Mouse (Mus musculus) liver, embryonic 14.5 days (tissue): Measurements from ENCODE around the gene Fmo6. TPM values are rescaled to one million over a fixed set of nuclear protein-coding genes. Genes with fewer than 3 reads are reported as not detected.

Experiments used
- ATAC-seq: fragments of 200-750 bp; cut with Nextera tagmentation; 2 replicates; pipeline ENCODE4 v1.8.0; 2017; ENCODE audit warnings: moderate number of reproducible peaks, mild to moderate bottlenecking, moderate library complexity; ENCODE audit not compliant: insufficient read depth
- DNase-seq, 3 experiments: peaks; one replicate each; pipeline ENCODE4 v3.0.0-alpha.2; 2012 to 2013; ENCODE audit warnings: low read depth in 3 of 3, low spot score in 3 of 3
- H3K27ac ChIP-seq: fragments of 300-500 bp; sonication (generic); 2 replicates; pipeline ENCODE4 v1.5.1; 2014; ENCODE audit warnings: moderate library complexity, mild to moderate bottlenecking, control low read depth, inconsistent platforms
- H3K27me3 ChIP-seq: fragments of 300-500 bp; sonication (generic); 2 replicates; pipeline ENCODE4 v1.6.1; 2014; ENCODE audit warnings: mild to moderate bottlenecking, low read length, moderate library complexity; ENCODE audit not compliant: control insufficient read depth, insufficient read depth
- H3K36me3 ChIP-seq: fragments of 300-500 bp; sonication (generic); replicated peaks from 2 replicates; pipeline ENCODE4 v1.6.1; 2014; ENCODE audit warnings: low read depth; ENCODE audit not compliant: control insufficient read depth, insufficient read depth
- H3K4me1 ChIP-seq, 2 experiments: fragments of 200-500 bp in 1 of 2; fragments of 300-500 bp in 1 of 2; sonication (generic) in 1 of 2; replicated peaks; 2 replicates each; pipeline ENCODE4 v1.6.1; 2012 to 2014; ENCODE audit warnings: antibody characterized with exemption in 1 of 2, inconsistent platforms in 1 of 2, low read length in 1 of 2; ENCODE audit not compliant: control insufficient read depth in 2 of 2, insufficient read depth in 2 of 2
- H3K4me2 ChIP-seq: fragments of 300-500 bp; sonication (generic); 2 replicates; pipeline ENCODE4 v1.6.1; 2014; ENCODE audit warnings: low read depth, mild to moderate bottlenecking, control low read depth, moderate library complexity
- H3K4me3 ChIP-seq, 2 experiments: fragments of 200-500 bp in 1 of 2; fragments of 300-500 bp in 1 of 2; sonication (generic) in 1 of 2; 2 replicates each; pipeline ENCODE4 v1.5.1; 2012 to 2014; ENCODE audit warnings: low read depth in 2 of 2, low read length in 2 of 2, mild to moderate bottlenecking in 2 of 2, control low read depth in 1 of 2, inconsistent platforms in 1 of 2, moderate library complexity in 1 of 2; ENCODE audit not compliant: insufficient read depth in 1 of 2
- H3K9ac ChIP-seq: fragments of 300-500 bp; sonication (generic); replicated peaks from 2 replicates; pipeline ENCODE4 v1.6.1; 2014; ENCODE audit warnings: mild to moderate bottlenecking, control low read depth, moderate library complexity
- H3K9me3 ChIP-seq: fragments of 300-500 bp; sonication (generic); 2 replicates; pipeline ENCODE4 v1.6.1; 2016; ENCODE audit warnings: low read length, mixed read lengths; ENCODE audit not compliant: control insufficient read depth
- CTCF ChIP-seq: IDR thresholded peaks from 2 replicates; pipeline ENCODE4 v1.5.1; 2016; ENCODE audit warnings: antibody characterized with exemption, low read depth, control low read depth
- EP300 ChIP-seq: IDR thresholded peaks from 2 replicates; pipeline ENCODE4 v1.6.1; 2016; ENCODE audit warnings: antibody characterized with exemption, low read depth
- WGBS: fragments of 180-500 bp; shearing (Covaris S2); extraction: QIAGEN DNeasy Blood & Tissue Kit; methylation state at CpG from one replicate; pipeline ENCODE4 v1.1.7; 2014; ENCODE audit not compliant: insufficient replicate concordance; 5-methylcytosine and 5-hydroxymethylcytosine counted together
- polyA plus RNA-seq, 2 experiments: library from polyadenylated mRNA; depleted of rRNA in 1 of 2; stranded (reverse) in 1 of 2; unstranded in 1 of 2; fragments of >200 nt; fragmentation: Nextera tagmentation in 1 of 2; extraction: Ambion mirVana in 1 of 2; gene quantifications; 2 replicates each; pipeline versions ENCODE4 v1.2.1 to v1.2.3; 2012 to 2014

Gene Fmo6
- not detected in 2 replicates for polyA plus RNA-seq (2012; rRNA removed)
- not detected in 2 replicates for polyA plus RNA-seq (2014; fragmentation: Nextera tagmentation; extraction: Ambion mirVana)

- ATAC-seq, result no peak
- no peaks in the 10 kb centered on the region for H3K9me3 ChIP-seq
- no peaks in the 10 kb centered on the region for H3K4me1 ChIP-seq
- H3K9ac ChIP-seq, result no peak within 1 kb of the TSS
- H3K27ac ChIP-seq, result no peak within 1 kb of the TSS
- H3K4me2 ChIP-seq, result no peak within 1 kb of the TSS
- no peaks in the 10 kb centered on the region for H3K36me3 ChIP-seq
- no peak within 1 kb of the TSS for H3K4me3 ChIP-seq
- H3K27me3 ChIP-seq, result no peaks in the 10 kb centered on the region
- 56% methylated on average over 6 of the region's 6 CpGs for WGBS
- no peak for TF ChIP-seq EP300
- no peak for TF ChIP-seq CTCF
- no peak for DNase-seq
These were observed at the start of gene Fmo6 for GRCm38 (mm10) chr1:162937415-162937814. Gene Fmo6, minus strand, starts transcription at chr1:162937515.

DNA sequence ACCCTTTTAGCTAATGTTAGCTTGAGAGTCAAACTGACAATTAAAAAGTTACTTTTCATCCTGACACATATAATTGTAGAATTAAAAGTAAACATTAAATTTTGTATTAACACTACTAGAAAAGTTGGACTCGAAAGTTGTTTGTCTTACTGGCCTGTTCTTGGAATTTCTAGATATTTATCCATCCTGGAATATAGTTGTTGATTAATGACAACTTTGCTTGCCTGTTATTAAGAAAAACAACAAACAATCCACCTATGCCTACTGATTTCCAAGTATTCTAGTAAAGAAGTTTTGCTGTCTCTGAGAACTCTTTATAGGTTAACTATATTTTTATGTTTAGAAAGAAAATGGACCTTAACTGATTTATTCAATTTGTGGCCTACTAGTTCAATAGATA is 49.5 kb upstream of the Fmo6 start:
- Histone ChIP-seq H3K4me3 (no peak overlapping the region), H3K36me3 (no peaks in the 10 kb centered on the region), H3K9ac (no peak overlapping the region), H3K4me2 (no peak overlapping the region), H3K27ac (no peak overlapping the region), H3K4me1 (no peaks in the 10 kb centered on the region), H3K9me3 (no peaks in the 10 kb centered on the region), H3K27me3 (no peaks in the 10 kb centered on the region)
- TF ChIP-seq CTCF, result no peak
- ATAC-seq (no peak), DNase-seq (no peak)
- 50% methylated on average over 1 of the region's 1 CpGs for WGBS

DNA sequence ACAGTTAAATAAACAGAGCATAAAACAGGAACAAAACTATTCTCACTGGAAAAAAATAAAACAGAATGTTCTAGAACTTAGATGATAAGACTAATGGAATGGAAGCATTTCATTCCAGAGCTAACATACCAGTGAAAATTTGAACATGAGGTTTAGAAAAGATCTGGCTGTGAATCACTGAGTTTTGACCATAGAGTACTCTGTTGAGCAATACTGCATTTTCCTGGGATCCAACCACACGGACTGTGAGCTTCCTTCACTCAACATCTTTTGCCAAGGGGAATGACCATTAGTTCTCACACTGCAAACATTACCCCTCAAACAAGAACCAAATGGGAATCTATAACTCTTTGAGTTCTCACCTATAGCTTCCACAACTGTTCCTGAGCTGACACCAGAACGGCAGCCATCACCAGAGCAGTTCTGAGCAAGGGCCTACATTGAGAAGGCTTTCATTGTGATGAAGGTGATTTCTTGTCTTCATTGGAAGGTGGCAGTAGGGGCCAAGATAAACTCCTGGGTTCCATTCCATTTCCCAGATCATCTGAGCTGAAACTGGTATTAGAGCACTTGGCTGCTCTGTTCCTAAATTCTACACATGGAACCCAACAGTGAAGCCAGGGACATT is 48.9 kb upstream of the Fmo6 start:
- Histone ChIP-seq H3K4me1 (no peaks in the 10 kb centered on the region), H3K4me2 (no peak overlapping the region), H3K9me3 (no peaks in the 10 kb centered on the region), H3K4me3 (no peak overlapping the region), H3K36me3 (no peaks in the 10 kb centered on the region), H3K9ac (no peak overlapping the region), H3K27ac (no peak overlapping the region), H3K27me3 (no peaks in the 10 kb centered on the region)
- 64% methylated on average over 2 of the region's 2 CpGs for WGBS
- no peak for ATAC-seq
- DNase-seq, result no peak
- TF ChIP-seq EP300 (no peak), CTCF (no peak)

DNA sequence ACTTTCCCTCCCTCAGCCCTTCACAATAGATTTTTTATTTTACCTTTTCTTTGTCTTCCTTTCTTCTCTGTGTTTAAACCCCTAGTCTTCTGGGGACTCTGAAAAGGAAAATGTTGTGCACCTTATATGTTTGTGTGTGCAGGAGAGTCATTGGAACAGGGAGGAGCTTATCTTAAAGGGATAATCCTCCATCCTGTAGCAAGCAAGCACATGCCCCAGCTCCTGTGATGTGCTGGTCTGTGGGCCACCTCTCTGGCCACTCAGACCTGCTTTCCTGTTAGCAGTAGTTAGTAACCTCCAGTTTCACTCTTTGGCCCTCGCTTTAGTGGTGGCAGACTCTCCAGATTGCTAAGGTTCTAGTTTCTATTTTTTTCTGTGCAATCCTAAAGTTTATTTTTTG is 47.1 kb upstream of the Fmo6 start, which contains the start of gene Fmo3:
Gene Fmo3, minus strand, starts transcription at position 101 of the 400 bp plus-strand sequence.
- no peak within 1 kb of the TSS for H3K4me3 ChIP-seq
- H3K9ac ChIP-seq, result no peak within 1 kb of the TSS
- DNase-seq, result no peak
- H3K27me3 ChIP-seq, result no peaks in the 10 kb centered on the region
- no peaks in the 10 kb centered on the region for H3K4me1 ChIP-seq
- H3K36me3 ChIP-seq, result no peaks in the 10 kb centered on the region
- 45% methylated on average over 1 of the region's 1 CpGs for WGBS
- H3K4me2 ChIP-seq, result no peak within 1 kb of the TSS
- H3K9me3 ChIP-seq, result no peaks in the 10 kb centered on the region
- ATAC-seq, result no peak
- TF ChIP-seq EP300, result no peak
- no peak for TF ChIP-seq CTCF
- H3K27ac ChIP-seq, result no peak within 1 kb of the TSS

GRCm38 (mm10) chr1:162963556-162963955 is 26.2 kb upstream of the Fmo6 start:
- Histone ChIP-seq H3K4me1 (no peaks in the 10 kb centered on the region), H3K4me2 (no peak overlapping the region), H3K36me3 (no peaks in the 10 kb centered on the region), H3K27ac (no peak overlapping the region), H3K9ac (no peak overlapping the region), H3K27me3 (no peaks in the 10 kb centered on the region), H3K9me3 (no peaks in the 10 kb centered on the region), H3K4me3 (no peak overlapping the region)
- WGBS, result 29% methylated on average over 2 of the region's 2 CpGs
- TF ChIP-seq CTCF, result no peak
- no peak for TF ChIP-seq EP300
- DNase-seq, result no peak
- no peak for ATAC-seq
